ENCODE assay signal across 8 mouse cellular contexts in the genomic region with DNA sequence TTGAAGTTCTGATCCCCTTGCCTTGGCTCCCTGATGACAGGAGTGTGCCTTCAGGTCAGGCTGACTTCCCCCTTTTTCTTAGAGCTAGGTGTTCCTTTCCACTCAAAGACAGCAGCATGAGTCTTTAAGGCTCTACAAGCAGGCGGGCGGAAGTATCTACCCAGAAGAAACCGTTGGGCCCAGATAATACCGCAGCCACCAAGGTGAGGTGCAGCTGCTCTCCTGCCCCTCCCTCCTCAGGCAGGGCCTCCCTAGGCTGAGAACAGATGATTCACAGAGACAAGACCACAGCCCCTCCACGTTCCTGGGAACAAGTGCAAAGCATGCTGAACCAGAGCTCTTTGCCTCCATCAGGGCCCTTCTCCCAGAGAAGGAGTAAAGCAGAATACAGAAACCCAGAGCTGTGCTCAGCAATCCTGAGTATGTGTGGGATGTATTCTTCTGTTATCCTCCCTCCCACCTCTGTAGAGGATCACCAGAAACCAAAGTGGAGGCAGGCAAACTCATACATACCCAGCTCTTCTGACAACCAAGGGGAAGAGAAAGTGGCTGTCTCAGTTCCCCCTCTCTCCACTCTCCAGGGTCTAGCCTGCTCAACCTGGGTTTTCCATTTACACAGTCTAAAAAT. TPM values are rescaled to one million over a fixed set of nuclear protein-coding genes. Genes with fewer than 3 reads are reported as not detected.
A peak's percentile ranks its signal among the peaks of the same experiment; 100 is the strongest.
DNase-seq lines count a peak whose midpoint lies in the region; ATAC-seq and TF ChIP-seq lines count a peak whose summit lies in the region.

A gene (minus strand): TSS at position 129 of the 628 bp plus-strand sequence.

- no peak within 1 kb of the TSS for H3K4me3 ChIP-seq in hindbrain, embryonic 14.5 days (replicated peaks; ENCODE audit: low read length)
- no peak within 1 kb of the TSS for H3K4me3 ChIP-seq in left cerebral cortex, adult 2 months

- H3K4me2 ChIP-seq in hindbrain, embryonic 14.5 days (replicated peaks), result peak within 1 kb of the TSS; percentile 100; the same call in 1 of the 2 replicates

- no peak for ATAC-seq in erythroblast, adult 5-6 weeks (replicated peaks; ENCODE audit: low FRiP score, poor library complexity, severe bottlenecking)
- no peak for ATAC-seq in hindbrain, embryonic 14.5 days (ENCODE audit: low FRiP score)
- peak; percentile 84 for ATAC-seq in megakaryocyte-erythroid progenitor cell, adult 5-6 weeks (replicated peaks; ENCODE audit: low FRiP score, low TSS enrichment, poor library complexity, severe bottlenecking)

- intact Hi-C loops in left cerebral cortex, adult 2 months (cut with DNase I), result no loop called here

- H3K4me1 ChIP-seq in hindbrain, embryonic 14.5 days (replicated peaks; ENCODE audit: control insufficient read depth, insufficient read depth, low read length), result no peaks in the 10 kb centered on the region

- TF ChIP-seq CTCF in left cerebral cortex, adult 2 months (IDR thresholded peaks at IDR 0.05), result no peak

- WGBS in hindbrain, embryonic 14.5 days, result 60% methylated on average over 5 of the region's 5 CpGs

- peak; percentile 30 for DNase-seq in spleen, adult 12 weeks (ENCODE audit: low spot score)
- DNase-seq in spleen, postnatal 14 days (ENCODE audit: low spot score in 2 of 2), result no peak
- no peak for DNase-seq in hindbrain, embryonic 14.5 days (ENCODE audit: low spot score)
- no peak for DNase-seq in left cerebral cortex, adult 2 months (ENCODE audit: extremely low spot score in 1 of 2, low spot score in 2 of 2)
- DNase-seq in testis, postnatal 14 days (ENCODE audit: low spot score), result no peak
- DNase-seq in lung, postnatal 36 days, result no peak

- no peaks in the 10 kb centered on the region for H3K36me3 ChIP-seq in hindbrain, embryonic 14.5 days (replicated peaks; ENCODE audit: control insufficient read depth, insufficient read depth)

- H3K27ac ChIP-seq in hindbrain, embryonic 14.5 days, result no peak within 1 kb of the TSS
- no peak within 1 kb of the TSS; the same call in 1 of the 2 replicates for H3K27ac ChIP-seq in left cerebral cortex, adult 2 months

- no peaks in the 10 kb centered on the region for H3K9me3 ChIP-seq in hindbrain, embryonic 14.5 days (ENCODE audit: control insufficient read depth, low read length)

- H3K9ac ChIP-seq in hindbrain, embryonic 14.5 days, result no peak within 1 kb of the TSS

- peaks cover 33% of the 10 kb centered on the region for H3K27me3 ChIP-seq in hindbrain, embryonic 14.5 days (ENCODE audit: control insufficient read depth, insufficient read depth, low read length)

RNA-seq across cellular contexts. Expression of the gene that starts here (rescaled TPM):
- total RNA-seq in erythroblast, adult 5-6 weeks (2015; ENCODE audit: low replicate concordance), result 20.0 and 25.5 TPM in 2 replicates
- total RNA-seq in erythroblast, adult 5-6 weeks (2017; ENCODE audit: low replicate concordance), result 27.2 and 29.6 TPM in 2 replicates
- polyA plus RNA-seq in hindbrain, embryonic 14.5 days (2014; fragmentation: Nextera tagmentation; extraction: Ambion mirVana), result 6.0 and 8.4 TPM in 2 replicates
- 9.9 and 19.4 TPM in 2 replicates for total RNA-seq in megakaryocyte-erythroid progenitor cell, adult 5-6 weeks (2014; fragmentation: Nextera tagmentation)
- total RNA-seq in megakaryocyte-erythroid progenitor cell, adult 5-6 weeks (2017), result 11.1 TPM in 2 replicates
- total RNA-seq in left cerebral cortex, adult 2 months (2021), result 1 to 10 TPM; 4.9 to 5.8 TPM
